ENCODE assay signal across 9 mouse cellular contexts in genomic region chr17:37196845-37197724, GRCm38 (mm10). TPM values are rescaled to one million over a fixed set of nuclear protein-coding genes. Genes with fewer than 3 reads are reported as not detected.
A peak's percentile ranks its signal among the peaks of the same experiment; 100 is the strongest.
DNase-seq lines count a peak whose midpoint lies in the region; ATAC-seq and TF ChIP-seq lines count a peak whose summit lies in the region.
"Had no signal": no experiment of that assay in that cellular context is flagged by ENCODE, and none has a peak within 500 bp of the region (broad histone marks: within the 10 kb centered on the region; RNA-seq: fewer than 3 reads in every experiment).

No protein-coding gene starts in this region.

- WGBS in embryonic facial prominence, embryonic 11.5 days, result under 1% methylated on average over 76 of the region's 77 CpGs
- 1% methylated on average over 77 of the region's 77 CpGs for WGBS in limb, embryonic 13.5 days
- WGBS in olfactory bulb, adult 2 months, result 1% methylated on average over 77 of the region's 77 CpGs

- peak overlapping the region; percentile 84 for H3K4me3 ChIP-seq in E14TG2a.4 (replicated peaks; ENCODE audit: low read length)
- peak overlapping the region; percentile 54 for H3K4me3 ChIP-seq in embryonic facial prominence, embryonic 11.5 days (ENCODE audit: low read depth, low read length)
- peak overlapping the region; percentile 61 for H3K4me3 ChIP-seq in limb, embryonic 13.5 days
- peak overlapping the region; percentile 49 for H3K4me3 ChIP-seq in olfactory bulb, adult 2 months (ENCODE audit: insufficient read depth, low read depth, low read length)

- no peak overlapping the region for H3K27ac ChIP-seq in embryonic facial prominence, embryonic 11.5 days (replicated peaks; ENCODE audit: low read depth, low read length)
- H3K27ac ChIP-seq in limb, embryonic 13.5 days, result no peak overlapping the region
- no peak overlapping the region for H3K27ac ChIP-seq in olfactory bulb, adult 2 months (ENCODE audit: insufficient read depth, low read depth, low read length)

- H3K4me1 ChIP-seq in E14TG2a.4 (replicated peaks; ENCODE audit: low read depth, low read length), result peaks cover 19% of the 10 kb centered on the region
- H3K4me1 ChIP-seq in embryonic facial prominence, embryonic 11.5 days (ENCODE audit: control insufficient read depth, insufficient read depth, low read length), result peaks cover 2% of the 10 kb centered on the region; the same call in 1 of the 2 replicates
- no peaks in the 10 kb centered on the region; the same call in 1 of the 2 replicates for H3K4me1 ChIP-seq in limb, embryonic 13.5 days
- peaks cover 10% of the 10 kb centered on the region for H3K4me1 ChIP-seq in olfactory bulb, adult 2 months (ENCODE audit: control insufficient read depth, insufficient read depth, low read length)

- peaks cover 44% of the 10 kb centered on the region for H3K27me3 ChIP-seq in E14TG2a.4 (ENCODE audit: insufficient read depth, low read length)
- peaks cover 13% of the 10 kb centered on the region for H3K27me3 ChIP-seq in embryonic facial prominence, embryonic 11.5 days (ENCODE audit: control insufficient read depth, insufficient read depth, low read length)
- H3K27me3 ChIP-seq in limb, embryonic 13.5 days, result peaks cover 41% of the 10 kb centered on the region

- DNase-seq in cerebellum, postnatal 25 days, result peak; percentile 21 to 39
- no peak for DNase-seq in cerebellum, adult 18-20 months
- DNase-seq in embryonic facial prominence, embryonic 11.5 days (ENCODE audit: low spot score), result peak; percentile 62
- no peak for DNase-seq in thymus, postnatal 0 days (ENCODE audit: low spot score)

- H3K36me3 ChIP-seq in E14TG2a.4 (ENCODE audit: insufficient read depth, low read length), result no peaks in the 10 kb centered on the region
- H3K36me3 ChIP-seq in embryonic facial prominence, embryonic 11.5 days (replicated peaks; ENCODE audit: control insufficient read depth, insufficient read depth, low read depth, low read length), result no peaks in the 10 kb centered on the region
- H3K36me3 ChIP-seq in limb, embryonic 13.5 days, result no peaks in the 10 kb centered on the region

- no peak for TF ChIP-seq POLR2A in olfactory bulb, adult 2 months (IDR thresholded peaks at IDR 0.05; ENCODE audit: insufficient read depth, low read depth, low read length)

- peak overlapping the region; percentile 93 for H3K4me2 ChIP-seq in embryonic facial prominence, embryonic 11.5 days (ENCODE audit: low read depth, low read length)
- peak overlapping the region; percentile 95 for H3K4me2 ChIP-seq in limb, embryonic 13.5 days (replicated peaks)

- H3K9ac ChIP-seq in embryonic facial prominence, embryonic 11.5 days (replicated peaks; ENCODE audit: low read length), result peak overlapping the region; percentile 53
- H3K9ac ChIP-seq in limb, embryonic 13.5 days, result peak overlapping the region; percentile 66

- peak; percentile 96 for ATAC-seq in embryonic facial prominence, embryonic 11.5 days (replicated peaks; ENCODE audit: insufficient number of reproducible peaks, low FRiP score, low TSS enrichment, low read depth)
- ATAC-seq in hematopoietic stem cell, adult 5-6 weeks (replicated peaks in 1 of 2; ENCODE audit: insufficient read depth in 1 of 2, low FRiP score in 2 of 2, low TSS enrichment in 1 of 2, low read depth in 1 of 2, poor library complexity in 2 of 2, severe bottlenecking in 2 of 2), result peak; percentile 60 to 71
- peak; percentile 82 for ATAC-seq in limb, embryonic 13.5 days (ENCODE audit: low FRiP score, low read depth)

- no peaks in the 10 kb centered on the region for H3K9me3 ChIP-seq in E14TG2a.4 (ENCODE audit: low read length)
- H3K9me3 ChIP-seq in embryonic facial prominence, embryonic 11.5 days (replicated peaks; ENCODE audit: control insufficient read depth, low read length), result no peaks in the 10 kb centered on the region
- H3K9me3 ChIP-seq in limb, embryonic 13.5 days, result no peaks in the 10 kb centered on the region

- TF ChIP-seq CTCF in E14TG2a.4 (conservative IDR thresholded peaks at IDR 0.05; ENCODE audit: low read length), result no peak
- TF ChIP-seq CTCF in olfactory bulb, adult 2 months (IDR thresholded peaks at IDR 0.05; ENCODE audit: insufficient read depth, low read depth, low read length), result no peak

RNA-seq across cellular contexts. Expression of gene Ubd, which starts 3.4 kb away (rescaled TPM):
- polyA plus RNA-seq in embryonic facial prominence, embryonic 11.5 days (2014; fragmentation: Nextera tagmentation; extraction: Ambion mirVana), result not detected in 2 replicates
- total RNA-seq in hematopoietic stem cell, adult 5-6 weeks (2017), result not detected in 2 replicates
- not detected in 2 replicates for polyA plus RNA-seq in limb, embryonic 13.5 days (2015; fragmentation: Nextera tagmentation; extraction: Ambion mirVana)
- not detected in 2 replicates for polyA plus RNA-seq in olfactory bulb, adult 2 months (2012; ENCODE audit: insufficient read depth, insufficient read length, low replicate concordance, missing spikeins)
- polyA plus RNA-seq in thymus, postnatal 0 days (2015; fragmentation: Nextera tagmentation; extraction: Ambion mirVana), result 83.6 and 90.3 TPM in 2 replicates

RNA-seq across cellular contexts. Expression of gene Olfr94, which starts 3.7 kb away (rescaled TPM):
- polyA plus RNA-seq in embryonic facial prominence, embryonic 11.5 days (2014; fragmentation: Nextera tagmentation; extraction: Ambion mirVana), result not detected in 2 replicates
- total RNA-seq in hematopoietic stem cell, adult 5-6 weeks (2017), result not detected in 2 replicates
- not detected in 2 replicates for polyA plus RNA-seq in limb, embryonic 13.5 days (2015; fragmentation: Nextera tagmentation; extraction: Ambion mirVana)
- not detected in 2 replicates for polyA plus RNA-seq in olfactory bulb, adult 2 months (2012; ENCODE audit: insufficient read depth, insufficient read length, low replicate concordance, missing spikeins)
- polyA plus RNA-seq in thymus, postnatal 0 days (2015; fragmentation: Nextera tagmentation; extraction: Ambion mirVana), result not detected in 2 replicates
- polyA plus RNA-seq: gonadal fat pad, adult 2 months had no signal

RNA-seq across cellular contexts. Expression of gene Olfr95, which starts 15.8 kb away (rescaled TPM):
- polyA plus RNA-seq in embryonic facial prominence, embryonic 11.5 days (2014; fragmentation: Nextera tagmentation; extraction: Ambion mirVana), result not detected in 2 replicates
- total RNA-seq in hematopoietic stem cell, adult 5-6 weeks (2017), result not detected in 2 replicates
- not detected in 2 replicates for polyA plus RNA-seq in limb, embryonic 13.5 days (2015; fragmentation: Nextera tagmentation; extraction: Ambion mirVana)
- polyA plus RNA-seq in olfactory bulb, adult 2 months (2012; ENCODE audit: insufficient read depth, insufficient read length, low replicate concordance, missing spikeins), result not detected in 2 replicates
- polyA plus RNA-seq in thymus, postnatal 0 days (2015; fragmentation: Nextera tagmentation; extraction: Ambion mirVana), result not detected in 2 replicates
- polyA plus RNA-seq: gonadal fat pad, adult 2 months had no signal

RNA-seq across cellular contexts. Expression of gene Olfr96, which starts 22.9 kb away (rescaled TPM):
- polyA plus RNA-seq in embryonic facial prominence, embryonic 11.5 days (2014; fragmentation: Nextera tagmentation; extraction: Ambion mirVana), result not detected in 2 replicates
- not detected in 2 replicates for total RNA-seq in hematopoietic stem cell, adult 5-6 weeks (2017)
- polyA plus RNA-seq in limb, embryonic 13.5 days (2015; fragmentation: Nextera tagmentation; extraction: Ambion mirVana), result not detected in 2 replicates
- polyA plus RNA-seq in olfactory bulb, adult 2 months (2012; ENCODE audit: insufficient read depth, insufficient read length, low replicate concordance, missing spikeins), result not detected in 2 replicates
- polyA plus RNA-seq in thymus, postnatal 0 days (2015; fragmentation: Nextera tagmentation; extraction: Ambion mirVana), result not detected in 2 replicates
- polyA plus RNA-seq: gonadal fat pad, adult 2 months had no signal

RNA-seq across cellular contexts. Expression of gene Olfr93, which starts 35.8 kb away (rescaled TPM):
- not detected in 2 replicates for polyA plus RNA-seq in embryonic facial prominence, embryonic 11.5 days (2014; fragmentation: Nextera tagmentation; extraction: Ambion mirVana)
- not detected in 2 replicates for total RNA-seq in hematopoietic stem cell, adult 5-6 weeks (2017)
- not detected in 2 replicates for polyA plus RNA-seq in limb, embryonic 13.5 days (2015; fragmentation: Nextera tagmentation; extraction: Ambion mirVana)
- not detected in 2 replicates for polyA plus RNA-seq in olfactory bulb, adult 2 months (2012; ENCODE audit: insufficient read depth, insufficient read length, low replicate concordance, missing spikeins)
- polyA plus RNA-seq in thymus, postnatal 0 days (2015; fragmentation: Nextera tagmentation; extraction: Ambion mirVana), result not detected in 2 replicates
- polyA plus RNA-seq: gonadal fat pad, adult 2 months had no signal

Comparison
In these comparisons a context has a peak if more than half of its experiments do, and no peak if none do; other contexts are left out.
1. DNase-seq: peak in cerebellum, postnatal 25 days (2 of 2) and embryonic facial prominence, embryonic 11.5 days (single experiment); none in cerebellum, adult 18-20 months (0 of 2) and thymus, postnatal 0 days (single experiment).
2. RNA of gene Ubd, which starts 3.4 kb away (polyA plus RNA-seq): not detected in olfactory bulb, adult 2 months and 83.6 to 90.3 TPM in thymus, postnatal 0 days; not detected in embryonic facial prominence, embryonic 11.5 days and not detected in limb, embryonic 13.5 days; every median in the first group is over 10 times any median in the second.
3. Peak in every context shown above with its lines, with median percentiles within 50 percentile points of each other: H3K4me3 ChIP-seq and ATAC-seq.